Mouse (Mus musculus) forebrain, postnatal 0 days (tissue): ENCODE measurements around the gene Ntpcr. TPM values are rescaled to one million over a fixed set of nuclear protein-coding genes. Genes with fewer than 3 reads are reported as not detected.

Experiments used
- ATAC-seq: fragments of 200-750 bp; cut with Nextera tagmentation; 2 replicates; pipeline ENCODE4 v1.8.0; 2017; ENCODE audit warnings: mild to moderate bottlenecking, moderate library complexity
- DNase-seq: peaks from one replicate; pipeline ENCODE4 v3.0.0-alpha.2; 2015
- H3K27ac ChIP-seq: fragments of 300-500 bp; sonication (generic); 2 replicates; pipeline ENCODE4 v1.5.1; 2014; ENCODE audit warnings: low read depth, mild to moderate bottlenecking, antibody characterized with exemption, low read length, moderate library complexity, mixed read lengths
- H3K27me3 ChIP-seq: fragments of 300-500 bp; sonication (generic); 2 replicates; pipeline ENCODE4 v1.6.1; 2014; ENCODE audit warnings: mild to moderate bottlenecking, low read length, mixed read lengths; ENCODE audit not compliant: insufficient read depth
- H3K36me3 ChIP-seq: fragments of 300-500 bp; sonication (generic); 2 replicates; pipeline ENCODE4 v1.6.1; 2014; ENCODE audit warnings: mild to moderate bottlenecking, moderate library complexity; ENCODE audit not compliant: insufficient read depth
- H3K4me1 ChIP-seq: fragments of 300-500 bp; sonication (generic); 2 replicates; pipeline ENCODE4 v1.6.1; 2014; ENCODE audit warnings: antibody characterized with exemption; ENCODE audit not compliant: insufficient read depth
- H3K4me2 ChIP-seq: fragments of 300-500 bp; sonication (generic); 2 replicates; pipeline ENCODE4 v1.6.1; 2014; ENCODE audit warnings: low read depth, mild to moderate bottlenecking, moderate library complexity
- H3K4me3 ChIP-seq: fragments of 300-500 bp; sonication (generic); 2 replicates; pipeline ENCODE4 v1.5.1; 2014; ENCODE audit warnings: low read depth, low read length, mixed read lengths
- H3K9ac ChIP-seq: fragments of 300-500 bp; sonication (generic); 2 replicates; pipeline ENCODE4 v1.6.1; 2014; ENCODE audit warnings: mild to moderate bottlenecking
- H3K9me3 ChIP-seq: fragments of 300-500 bp; sonication (generic); 2 replicates; pipeline ENCODE4 v1.6.1; 2016; ENCODE audit warnings: low read length
- CTCF ChIP-seq: sonication (generic); IDR thresholded peaks from 2 replicates; pipeline ENCODE4 v1.5.1; 2016; ENCODE audit warnings: antibody characterized with exemption, control low read depth, low read depth
- WGBS: fragments of 180-500 bp; shearing (Covaris S2); extraction: QIAGEN DNeasy Blood & Tissue Kit; methylation state at CpG from one replicate; pipeline ENCODE4 v1.1.7; 2014; 5-methylcytosine and 5-hydroxymethylcytosine counted together
- polyA plus RNA-seq: library from polyadenylated mRNA; unstranded; fragments of >200 nt; fragmentation: Nextera tagmentation; extraction: Ambion mirVana; gene quantifications from 2 replicates; pipeline ENCODE4 v1.2.1, GENCODE M21; 2015
- total RNA-seq: library from RNA; depleted of rRNA; stranded (reverse); fragments of >200 nt; gene quantifications from 2 replicates; pipeline ENCODE4 v1.2.3, GENCODE M21; 2014

Ntpcr gene
- total and polyA plus RNA-seq, 2 experiments from 2014 or later, result 26.5 to 34.0 TPM

- TF ChIP-seq CTCF, result no peak
- no peak overlapping the region for H3K4me2 ChIP-seq
- WGBS, result 71% methylated on average over 10 of the region's 10 CpGs
- H3K27ac ChIP-seq, result no peak overlapping the region
- no peaks in the 10 kb centered on the region for H3K9me3 ChIP-seq
- no peak for ATAC-seq
- H3K9ac ChIP-seq, result no peak overlapping the region
- no peak for DNase-seq
- H3K36me3 ChIP-seq, result no peaks in the 10 kb centered on the region
- H3K4me3 ChIP-seq, result no peak overlapping the region
- no peaks in the 10 kb centered on the region for H3K27me3 ChIP-seq
- H3K4me1 ChIP-seq, result no peaks in the 10 kb centered on the region
Observed at GRCm38 (mm10) chr8:125740655-125741054, 10.9 kb downstream of the Ntpcr start.

DNA sequence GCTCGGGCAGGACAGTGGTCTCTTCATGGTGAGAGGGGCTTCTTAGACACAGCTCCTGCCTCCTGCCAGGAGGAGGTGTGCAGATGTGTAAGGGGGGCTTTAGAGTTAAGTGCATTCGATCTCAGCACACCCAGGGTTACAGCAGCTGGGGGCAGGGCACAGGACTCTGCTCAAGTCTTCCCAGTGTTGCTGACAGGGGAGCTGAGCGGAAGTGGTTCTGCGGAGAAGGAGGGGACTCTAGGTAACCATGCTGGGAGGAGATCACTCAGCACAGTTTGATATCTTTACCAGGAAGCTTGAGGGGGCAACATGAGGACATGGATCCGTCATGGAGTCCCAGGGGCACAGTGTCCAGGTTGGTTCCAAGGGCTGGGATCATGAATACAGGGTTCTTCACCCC lies 11.6 kb downstream of the Ntpcr start:
- DNase-seq, result no peak
- Histone ChIP-seq H3K27me3 (no peaks in the 10 kb centered on the region), H3K27ac (no peak overlapping the region), H3K4me3 (no peak overlapping the region), H3K4me2 (no peak overlapping the region), H3K9me3 (no peaks in the 10 kb centered on the region), H3K36me3 (no peaks in the 10 kb centered on the region), H3K9ac (no peak overlapping the region), H3K4me1 (no peaks in the 10 kb centered on the region)
- no peak for ATAC-seq
- no peak for TF ChIP-seq CTCF
- WGBS, result 80% methylated on average over 5 of the region's 5 CpGs

DNA sequence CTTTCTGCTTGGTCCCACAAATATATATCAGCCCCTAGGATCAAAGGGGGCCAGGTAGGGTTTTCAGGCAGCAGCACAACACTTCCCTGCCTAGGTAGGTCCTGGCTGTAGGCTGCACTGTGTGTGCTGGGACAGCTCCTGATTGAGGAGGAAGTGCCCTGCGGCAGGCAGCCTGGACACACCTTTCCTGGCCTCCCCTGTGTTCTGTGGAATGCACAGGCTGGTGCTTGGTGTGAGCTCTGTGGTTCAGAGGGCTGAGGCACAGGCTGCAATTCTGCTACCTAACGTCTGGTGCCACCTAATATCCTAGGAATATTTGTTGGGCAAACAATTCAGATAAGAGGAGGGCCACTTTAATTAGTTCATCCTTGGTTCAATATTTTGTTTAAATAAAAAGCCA lies 12.1 kb downstream of the Ntpcr start:
- ATAC-seq (no peak), DNase-seq (no peak)
- Histone ChIP-seq H3K9ac (no peak overlapping the region), H3K4me3 (no peak overlapping the region), H3K4me1 (no peaks in the 10 kb centered on the region), H3K9me3 (no peaks in the 10 kb centered on the region), H3K27ac (no peak overlapping the region), H3K36me3 (no peaks in the 10 kb centered on the region), H3K4me2 (no peak overlapping the region), H3K27me3 (no peaks in the 10 kb centered on the region)
- 83% methylated on average over 2 of the region's 2 CpGs for WGBS
- no peak for TF ChIP-seq CTCF

DNA sequence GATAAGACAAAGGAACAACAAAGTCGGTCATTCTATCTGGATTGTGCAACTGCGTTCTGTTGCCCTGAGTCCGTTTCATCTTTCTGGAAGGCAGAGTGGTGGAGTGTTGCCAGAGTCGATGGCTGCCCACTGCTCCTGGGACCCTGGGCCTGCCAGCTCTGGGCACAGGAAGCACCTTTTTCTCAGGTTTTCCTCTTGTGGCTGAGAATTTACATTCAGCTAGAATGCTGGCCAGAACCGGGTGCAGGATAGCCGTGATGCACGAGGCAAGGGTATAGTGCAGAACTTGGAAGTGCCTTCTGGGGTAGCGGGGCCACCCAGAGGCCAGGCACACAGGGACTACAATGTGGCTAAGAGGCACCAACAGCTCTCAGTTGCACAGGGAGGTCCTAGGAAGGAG lies 12.6 kb downstream of the Ntpcr start:
- TF ChIP-seq CTCF, result no peak
- ATAC-seq (no peak), DNase-seq (no peak)
- Histone ChIP-seq H3K4me2 (no peak overlapping the region), H3K9ac (no peak overlapping the region), H3K4me3 (no peak overlapping the region), H3K27ac (no peak overlapping the region), H3K27me3 (no peaks in the 10 kb centered on the region), H3K9me3 (no peaks in the 10 kb centered on the region), H3K36me3 (0 out of 2 replicates have a peak, but pooled peaks cover 3% of the 10 kb centered on the region), H3K4me1 (no peaks in the 10 kb centered on the region)
- 78% methylated on average over 8 of the region's 8 CpGs for WGBS

GRCm38 (mm10) chr8:125744914-125745576 lies 15.3 kb downstream of the Ntpcr start:
- no peak for TF ChIP-seq CTCF
- DNase-seq (no peak), ATAC-seq (no peak)
- Histone ChIP-seq H3K9me3 (no peaks in the 10 kb centered on the region), H3K9ac (no peak overlapping the region), H3K36me3 (0 out of 2 replicates have a peak, but pooled peaks cover 4% of the 10 kb centered on the region), H3K4me2 (no peak overlapping the region), H3K4me3 (no peak overlapping the region), H3K4me1 (no peaks in the 10 kb centered on the region), H3K27me3 (no peaks in the 10 kb centered on the region), H3K27ac (no peak overlapping the region)
- WGBS, result 87% methylated on average over 10 of the region's 10 CpGs

- WGBS, result 82% methylated on average over 8 of the region's 8 CpGs
- no peaks in the 10 kb centered on the region for H3K9me3 ChIP-seq
- ATAC-seq (no peak), DNase-seq (no peak)
- no peak overlapping the region for H3K4me3 ChIP-seq
- no peak overlapping the region for H3K9ac ChIP-seq
- no peaks in the 10 kb centered on the region for H3K27me3 ChIP-seq
- H3K4me2 ChIP-seq, result no peak overlapping the region
- H3K27ac ChIP-seq, result no peak overlapping the region
- H3K4me1 ChIP-seq, result no peaks in the 10 kb centered on the region
- H3K36me3 ChIP-seq, result 0 out of 2 replicates have a peak, but pooled peaks cover 14% of the 10 kb centered on the region
- no peak for TF ChIP-seq CTCF
Observed at GRCm38 (mm10) chr8:125747390-125747789, 17.6 kb downstream of the Ntpcr start.

DNA sequence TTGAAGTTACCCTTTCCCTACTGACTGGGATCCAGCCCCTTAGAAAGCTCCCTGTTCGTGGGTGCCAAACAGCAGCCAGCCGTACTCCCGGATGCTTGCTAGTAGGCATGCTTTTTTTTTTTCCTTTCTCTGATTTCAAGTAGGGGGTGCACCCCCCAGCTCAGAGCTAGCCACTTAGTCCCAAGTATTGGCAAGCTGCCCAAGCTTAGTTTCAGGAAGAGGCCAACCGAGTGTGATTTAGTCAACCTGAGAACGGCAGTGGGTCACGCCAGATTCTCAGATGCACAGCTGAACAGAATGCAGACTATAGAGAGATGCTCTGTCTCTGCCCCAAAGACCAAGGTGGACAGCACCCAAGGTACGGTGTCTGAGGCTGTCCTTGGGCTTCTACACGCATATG lies 21.1 kb downstream of the Ntpcr start:
- Histone ChIP-seq H3K27ac (no peak overlapping the region), H3K4me1 (no peaks in the 10 kb centered on the region), H3K4me3 (no peak overlapping the region), H3K9ac (no peak overlapping the region), H3K9me3 (no peaks in the 10 kb centered on the region), H3K27me3 (no peaks in the 10 kb centered on the region), H3K4me2 (no peak overlapping the region), H3K36me3 (peaks cover 24% of the 10 kb centered on the region; the same call in 1 of the 2 replicates)
- ATAC-seq (no peak), DNase-seq (no peak)
- no peak for TF ChIP-seq CTCF
- 44% methylated on average over 8 of the region's 8 CpGs for WGBS
